Mouse (Mus musculus) heart, postnatal 25 days (tissue): Measurements from ENCODE around the gene Sema4d. TPM values are rescaled to one million over a fixed set of nuclear protein-coding genes. Genes with fewer than 3 reads are reported as not detected.
"Not testable (repeated sequence)": the region's sequence is repeated elsewhere in the genome, so short reads cannot be mapped to it uniquely, and the experiment has no call there.

ENCODE experiments used
- DNase-seq: peaks from one replicate; pipeline ENCODE4 v3.0.0; 2022; ENCODE audit warnings: low spot score
- intact Hi-C: fragments of 180-260 bp; cut with DNase I; formaldehyde crosslinking; loops from one replicate; pipeline ENCODE4 v1.15.1; 2025
- total RNA-seq, 2 experiments: library from RNA; stranded (reverse); gene quantifications; 2 replicates each; pipeline ENCODE4 v1.2.3; 2021

The Sema4d gene
- total RNA-seq, 2 experiments from 2014 or later = 61.6 to 70.0 TPM

DNA sequence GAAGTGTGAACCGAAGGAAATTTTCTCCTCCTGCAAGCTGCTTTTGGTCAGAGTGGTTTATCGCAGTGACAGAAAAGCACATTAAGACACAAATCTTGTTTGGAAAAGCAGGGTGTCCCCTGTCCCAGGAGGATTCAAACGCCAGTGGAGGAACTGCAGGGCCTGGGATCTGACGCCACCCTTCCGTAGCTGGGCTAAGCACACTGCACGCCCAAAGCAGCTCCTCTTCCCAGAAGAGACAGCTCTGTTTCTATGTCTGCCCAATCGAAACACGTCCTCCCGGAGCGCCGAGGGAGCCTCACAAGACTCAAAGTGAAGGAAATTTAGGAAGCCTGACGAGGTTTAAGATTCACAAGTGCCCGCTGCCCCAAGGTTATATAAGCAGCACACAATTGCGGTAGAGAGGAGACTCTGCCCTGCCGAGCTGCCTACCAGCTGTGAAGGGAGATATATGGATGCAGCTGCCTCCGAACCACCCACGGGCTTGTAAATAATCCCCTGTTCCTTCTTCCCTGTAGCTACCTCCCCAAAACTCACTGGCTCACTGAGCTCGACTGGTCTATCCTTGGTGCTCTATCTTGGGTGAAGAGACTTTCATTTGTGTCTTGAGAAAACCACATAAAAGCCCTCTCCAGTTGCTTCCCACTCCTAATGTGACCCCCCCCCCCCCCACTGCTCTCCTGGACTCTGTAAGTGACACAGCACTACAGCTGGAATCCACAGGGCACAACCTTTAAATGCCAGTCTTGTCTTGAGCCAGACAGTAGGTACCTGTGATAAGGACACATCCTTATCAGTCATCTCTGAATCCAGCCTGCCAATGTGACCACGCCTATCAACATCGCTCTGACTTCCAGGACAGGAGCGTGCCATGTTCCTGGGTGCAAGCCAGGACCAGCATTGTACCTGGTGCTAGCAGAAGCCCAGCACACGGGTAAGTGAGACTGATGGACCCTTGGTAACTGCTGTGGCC, 87.4 kb downstream of the Sema4d start:
- DNase-seq = no peak
- intact Hi-C loops = no loop called here

GRCm38 (mm10) chr13:51703893-51704292, 89.7 kb downstream of the Sema4d start:
- intact Hi-C loops = no loop called here
- no peak for DNase-seq

- intact Hi-C loops = no loop called here
- DNase-seq = no peak
These were observed 95.2 kb downstream of the Sema4d start for GRCm38 (mm10) chr13:51698318-51698717.

GRCm38 (mm10) chr13:51697897-51698296, 95.7 kb downstream of the Sema4d start:
- intact Hi-C loops = no loop called here
- no peak for DNase-seq

DNA sequence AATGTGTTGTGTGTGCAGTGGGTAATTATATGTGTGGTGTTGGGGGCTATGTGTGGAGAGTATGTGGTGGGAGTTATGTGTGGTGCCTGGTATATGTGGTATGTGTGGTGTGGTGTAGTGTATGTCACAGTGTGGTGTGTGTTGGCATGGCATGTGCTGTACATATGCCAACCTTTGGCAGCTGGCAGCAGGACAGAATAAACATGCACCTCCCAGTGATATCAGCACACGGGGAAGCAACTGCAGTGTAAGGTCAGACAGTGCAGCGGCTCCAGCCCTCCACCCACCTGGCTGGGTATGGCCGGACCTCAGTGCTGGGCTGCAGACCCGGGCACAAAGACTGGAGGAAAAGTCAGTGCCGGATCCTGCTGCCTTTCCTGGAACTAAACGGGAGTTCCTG, 96.1 kb downstream of the Sema4d start:
- intact Hi-C loops = no loop called here
- no peak for DNase-seq

GRCm38 (mm10) chr13:51696481-51696880, 97.1 kb downstream of the Sema4d start:
- DNase-seq = no peak
- intact Hi-C loops = no loop called here

DNA sequence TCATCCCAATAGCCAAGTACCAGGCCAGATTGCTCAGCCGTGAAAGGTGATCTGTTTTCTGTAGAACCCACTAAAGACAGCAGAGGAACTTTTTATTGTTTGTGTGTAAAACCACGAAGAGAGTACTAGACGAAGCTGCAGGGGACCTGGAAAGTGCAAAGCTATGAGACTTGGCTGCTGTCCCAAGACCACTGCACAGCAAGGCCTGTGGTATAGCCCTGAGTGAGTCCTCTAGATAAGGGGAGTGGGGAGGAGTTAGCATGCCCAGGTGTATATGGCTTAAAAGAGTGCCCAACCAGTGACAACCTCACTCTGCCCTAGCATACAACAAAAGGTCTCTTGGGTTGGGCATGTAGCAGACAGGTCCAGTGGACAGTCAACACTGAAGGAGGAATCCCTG, 104.9 kb downstream of the Sema4d start:
- DNase-seq = no peak
- intact Hi-C loops = no loop called here

GRCm38 (mm10) chr13:51686966-51687365, 106.6 kb downstream of the Sema4d start:
- intact Hi-C loops = no loop called here
- no peak for DNase-seq

- intact Hi-C loops = no loop called here
These were observed 108.1 kb downstream of the Sema4d start for GRCm38 (mm10) chr13:51685290-51685966.

GRCm38 (mm10) chr13:51681634-51682033, 111.9 kb downstream of the Sema4d start:
- DNase-seq = no peak
- intact Hi-C loops = no loop called here

More at GRCm38 (mm10) chr13:51685290-51685966, 108.1 kb downstream of the Sema4d start:
- DNase-seq = no peak

DNA sequence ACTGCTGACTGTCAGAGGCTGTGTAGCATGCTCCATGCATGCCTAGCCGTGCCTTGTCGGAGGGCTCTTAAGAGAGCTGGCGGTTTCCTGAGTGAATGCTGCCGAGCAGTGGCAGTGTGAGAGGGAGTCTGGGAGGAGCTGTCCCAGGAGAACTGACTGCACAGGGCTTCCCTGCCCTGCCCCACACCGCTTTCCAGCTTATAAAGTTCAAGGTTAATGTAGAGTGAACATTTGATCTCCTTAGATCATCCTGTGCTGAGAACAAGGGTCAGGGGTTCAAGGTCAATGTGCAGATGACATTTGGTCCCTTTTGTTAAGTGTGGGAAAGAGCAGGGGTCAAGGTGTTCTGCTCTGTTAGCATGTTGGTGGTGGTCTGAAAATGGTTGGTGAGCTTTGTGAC, 112.5 kb downstream of the Sema4d start:
- intact Hi-C loops = no loop called here

DNA sequence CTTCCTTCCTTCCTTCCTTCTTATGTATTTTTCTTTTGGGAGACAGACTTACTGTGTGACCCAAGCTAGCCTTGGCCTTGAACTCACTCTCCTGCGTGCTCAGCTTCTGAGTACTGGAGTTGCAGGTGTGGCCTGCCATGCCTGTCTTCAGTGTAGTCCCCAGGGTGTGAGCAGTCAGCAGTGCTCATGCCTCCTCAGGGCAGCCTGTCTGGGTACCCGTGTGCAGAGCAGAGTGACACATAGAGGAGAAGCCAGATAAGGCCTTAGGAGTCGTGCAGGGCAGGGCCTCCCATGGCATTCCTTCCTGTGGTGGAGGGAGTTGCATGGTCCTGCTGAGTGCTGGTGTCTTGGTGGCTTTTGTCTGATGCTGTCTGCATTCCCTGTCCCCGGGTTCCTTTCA, 114.2 kb downstream of the Sema4d start:
- no peak for DNase-seq
- intact Hi-C loops = no loop called here

More for the DNA sequence above, 112.5 kb downstream of the Sema4d start:
- no peak for DNase-seq

DNA sequence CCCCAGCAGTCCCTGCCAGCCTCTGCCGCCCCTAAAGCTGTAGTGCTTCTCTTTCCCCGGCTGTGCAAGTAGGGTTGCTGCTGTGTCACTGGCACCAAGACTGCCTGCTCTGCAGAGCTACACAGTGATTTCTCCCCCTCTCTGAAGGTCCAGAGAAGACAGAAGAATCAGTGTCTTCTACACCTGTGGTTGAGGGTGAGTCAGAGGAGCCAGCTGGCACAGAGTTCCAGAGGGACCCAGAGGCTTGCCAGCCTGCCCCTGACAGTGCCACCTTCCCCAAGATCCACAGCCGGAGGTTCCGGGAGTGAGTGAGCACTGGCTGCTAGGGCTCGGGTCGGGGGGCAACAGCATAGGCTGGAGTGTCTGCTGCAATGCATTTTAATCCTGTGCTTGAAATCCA, 114.9 kb downstream of the Sema4d start:
- DNase-seq = no peak
- intact Hi-C loops = no loop called here

DNA sequence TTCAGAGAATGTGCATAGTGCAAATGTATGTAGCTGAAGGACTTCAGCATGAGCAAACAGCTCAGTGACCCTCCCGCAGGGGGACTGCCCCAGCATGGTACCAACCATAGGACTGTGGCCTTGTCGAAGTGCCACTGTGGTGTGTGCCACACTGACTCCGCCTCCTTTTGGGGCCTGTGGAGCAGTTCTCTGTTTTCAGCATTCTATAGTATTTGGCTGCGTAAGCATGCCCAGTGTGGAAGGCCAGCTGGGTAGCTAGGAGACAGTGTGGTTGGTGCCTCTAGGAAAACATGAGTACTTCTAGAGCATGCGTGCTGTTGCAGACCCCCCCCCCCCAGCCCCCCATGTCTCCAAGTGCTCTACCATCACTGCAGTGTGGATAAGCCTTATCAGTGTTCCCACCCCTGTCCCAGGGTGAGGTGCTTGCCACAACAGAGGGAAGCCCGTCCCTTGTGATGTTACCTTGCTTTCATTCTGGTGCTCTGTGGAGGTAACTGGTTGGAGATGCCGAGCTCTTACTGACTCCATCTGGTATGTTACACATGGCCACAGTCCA, 115.8 kb downstream of the Sema4d start:
- no peak for DNase-seq
- intact Hi-C loops = no loop called here

DNA sequence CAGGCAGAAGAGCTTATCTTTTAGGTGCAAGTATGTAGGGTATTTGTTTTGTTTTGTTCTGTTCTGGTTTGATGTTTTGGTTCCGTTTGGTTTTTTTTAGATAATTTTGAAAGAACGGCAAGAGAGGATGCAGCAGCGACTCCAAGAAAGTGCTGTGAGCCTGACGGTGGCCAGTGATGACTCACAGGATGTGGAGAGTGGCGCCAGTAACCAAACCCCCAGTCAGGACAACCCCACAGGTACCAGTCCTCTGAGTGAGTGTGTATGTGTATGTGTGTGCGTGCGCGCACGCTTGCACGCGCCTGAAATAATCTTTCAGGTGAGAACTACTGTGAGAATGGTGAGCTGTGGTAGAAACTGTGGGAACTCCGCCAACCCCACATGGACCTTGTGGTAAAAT, 116.5 kb downstream of the Sema4d start:
- intact Hi-C loops = no loop called here
- no peak for DNase-seq

- DNase-seq = no peak
- intact Hi-C loops = no loop called here
These were observed 116.9 kb downstream of the Sema4d start for GRCm38 (mm10) chr13:51676641-51677040.

GRCm38 (mm10) chr13:51668195-51668594, 125.4 kb downstream of the Sema4d start:
- intact Hi-C loops, DNase-seq: not testable (repeated sequence)

DNA sequence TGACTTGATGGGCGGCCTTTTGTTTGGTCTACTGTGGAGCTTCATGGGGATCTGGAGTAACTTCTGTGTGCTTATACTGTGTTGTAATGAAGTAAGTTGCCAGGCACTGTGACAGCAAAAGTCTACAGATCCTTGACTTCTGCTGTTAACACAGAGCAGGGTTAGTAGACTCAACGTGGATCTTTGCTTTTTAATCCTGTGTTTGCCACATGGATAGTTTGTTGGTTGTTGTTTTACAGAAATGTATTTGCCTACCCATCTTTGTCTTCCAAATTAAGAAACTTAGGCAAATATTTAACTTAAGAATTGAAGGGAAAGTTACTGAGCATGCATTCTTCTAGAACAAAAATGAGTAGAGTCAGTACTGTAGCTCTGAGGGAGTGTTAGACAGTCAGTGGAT, 130.0 kb downstream of the Sema4d start:
- no peak for DNase-seq
- intact Hi-C loops = no loop called here

- DNase-seq = no peak
- intact Hi-C loops = no loop called here
These were observed 134.0 kb downstream of the Sema4d start for GRCm38 (mm10) chr13:51659573-51659972.

DNA sequence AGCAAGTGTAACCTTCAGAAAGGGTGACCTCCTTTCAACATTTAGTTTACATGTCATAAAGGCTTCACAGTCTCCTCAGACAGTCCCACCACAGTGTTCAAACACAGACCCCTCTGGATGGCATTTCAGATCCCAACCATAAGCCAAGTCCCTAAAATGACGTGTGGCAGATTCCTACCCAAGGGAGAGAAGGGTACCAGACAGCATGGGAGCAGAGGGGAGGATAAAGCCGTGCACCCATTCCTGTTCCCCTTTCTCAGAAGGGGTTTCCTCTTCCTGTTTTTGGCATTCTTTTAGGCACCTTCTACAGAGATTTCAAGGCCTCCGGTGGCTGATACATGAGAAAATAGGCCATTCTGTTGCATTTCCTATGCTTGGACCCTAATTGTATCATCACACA, 135.5 kb downstream of the Sema4d start:
- intact Hi-C loops = no loop called here
- no peak for DNase-seq
